Mouse (Mus musculus): ENCODE measurements around the gene Odf3b. TPM values are rescaled to one million over a fixed set of nuclear protein-coding genes. Genes with fewer than 3 reads are reported as not detected.

Gene Odf3b
- total and polyA plus RNA-seq, 3 experiments = not detected

DNA sequence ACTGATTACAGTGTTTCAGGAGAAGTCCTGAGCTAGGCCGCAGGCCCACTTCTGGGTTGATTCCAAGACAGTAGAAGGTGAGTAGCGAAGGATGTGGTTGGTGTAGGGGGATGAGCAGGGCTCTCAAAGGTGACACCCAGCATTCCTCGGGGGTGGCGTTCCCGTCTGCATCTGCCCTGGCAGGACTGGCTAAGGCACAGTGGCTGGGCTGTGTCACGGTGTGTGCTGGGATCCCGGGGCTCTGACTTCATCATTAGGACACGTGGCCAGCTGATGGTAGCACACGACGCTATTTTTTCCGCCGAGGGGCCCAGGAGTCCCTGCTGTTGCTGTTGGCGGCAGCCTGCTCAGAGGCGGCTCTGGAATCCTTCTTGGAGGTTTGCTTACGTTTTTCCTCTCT, 27.8 kb downstream of the Odf3b start:
- H3K4me3 ChIP-seq (replicated peaks in 1 of 3; ENCODE audit: low read depth in 2 of 3, low read length in 2 of 3, poor library complexity in 1 of 3) = no peak overlapping the region
- no peak for DNase-seq (ENCODE audit: extremely low read depth)
- H3K9ac ChIP-seq (ENCODE audit: insufficient read depth, low read depth) = no peak overlapping the region
- peaks cover 10 to 12% of the 10 kb centered on the region in 2 experiments for H3K4me1 ChIP-seq (ENCODE audit: control insufficient read depth in 1 of 2, insufficient read depth in 2 of 2)
- dilution Hi-C loops (cut with MboI; ENCODE audit: extremely low pct_ligation_motif_present, extremely low pct_unique_long_range_greater_than_20kb, low sequenced_read_pairs) (no loop called here), in situ Hi-C loops (cut with MboI; ENCODE audit: low pct_ligation_motif_present, low pct_unique_long_range_greater_than_20kb, low sequenced_read_pairs) (loop anchor here (25.0 kb wide), 1 partner anchor 239 kb away; the partner anchor contains the start of gene Tubgcp6)
- H3K36me3 ChIP-seq (replicated peaks in 1 of 2; ENCODE audit: control insufficient read depth in 1 of 2, insufficient read depth in 1 of 2, low read length in 1 of 2) = peaks cover 32 to 56% of the 10 kb centered on the region in 2 experiments
- no peak overlapping the region for H3K27ac ChIP-seq (ENCODE audit: insufficient read depth, low read depth)
- H3K79me2 ChIP-seq (replicated peaks; ENCODE audit: control insufficient read depth, extremely low read depth, insufficient read depth, poor library complexity, severe bottlenecking) = peaks cover 14% of the 10 kb centered on the region
- H3K9me3 ChIP-seq (replicated peaks; ENCODE audit: low read length) = no peaks in the 10 kb centered on the region
- TF ChIP-seq KAT2A (IDR thresholded peaks at IDR 0.05; ENCODE audit: insufficient replicate concordance, low read length) = no peak
- no peak for TF ChIP-seq GABPA (IDR thresholded peaks at IDR 0.05; ENCODE audit: insufficient replicate concordance, low read depth, low read length)
- TF ChIP-seq MEF2A (IDR thresholded peaks at IDR 0.05; ENCODE audit: borderline replicate concordance, low read depth, low read length) = no peak
- no peak for TF ChIP-seq IRF4 (IDR thresholded peaks at IDR 0.05; ENCODE audit: low read depth, low read length)
- TF ChIP-seq ETS1 (conservative IDR thresholded peaks at IDR 0.05; ENCODE audit: low read depth, low read length) = no peak
- no peak for TF ChIP-seq MAFK (IDR thresholded peaks at IDR 0.05; ENCODE audit: insufficient replicate concordance, low read length)
- no peak for TF ChIP-seq HCFC1 (IDR thresholded peaks at IDR 0.05; ENCODE audit: low read depth, low read length)
- no peak for TF ChIP-seq NELFE (IDR thresholded peaks at IDR 0.05; ENCODE audit: low read depth, low read length)
- H3K4me2 ChIP-seq (ENCODE audit: insufficient read depth, low read depth, poor library complexity, severe bottlenecking) = no peak overlapping the region
- no peaks in the 10 kb centered on the region for H3K27me3 ChIP-seq (replicated peaks)

GRCm38 (mm10) chr15:89350447-89350846, 28.6 kb downstream of the Odf3b start:
- Histone ChIP-seq H3K36me3 (replicated peaks in 1 of 2; ENCODE audit: control insufficient read depth in 1 of 2, insufficient read depth in 1 of 2, low read length in 1 of 2) (peaks cover 32 to 56% of the 10 kb centered on the region in 2 experiments), H3K79me2 (replicated peaks; ENCODE audit: control insufficient read depth, extremely low read depth, insufficient read depth, poor library complexity, severe bottlenecking) (peaks cover 8% of the 10 kb centered on the region), H3K27ac (ENCODE audit: insufficient read depth, low read depth) (no peak overlapping the region), H3K27me3 (replicated peaks) (no peaks in the 10 kb centered on the region), H3K4me2 (ENCODE audit: insufficient read depth, low read depth, poor library complexity, severe bottlenecking) (no peak overlapping the region), H3K9me3 (replicated peaks; ENCODE audit: low read length) (no peaks in the 10 kb centered on the region), H3K4me3 (replicated peaks in 1 of 3; ENCODE audit: low read depth in 2 of 3, low read length in 2 of 3, poor library complexity in 1 of 3) (no peak overlapping the region), H3K9ac (ENCODE audit: insufficient read depth, low read depth) (no peak overlapping the region), H3K4me1 (ENCODE audit: control insufficient read depth in 1 of 2, insufficient read depth in 2 of 2) (peaks cover 10 to 12% of the 10 kb centered on the region in 2 experiments)
- TF ChIP-seq NELFE (IDR thresholded peaks at IDR 0.05; ENCODE audit: low read depth, low read length) (no peak), JUN (IDR thresholded peaks at IDR 0.05; ENCODE audit: insufficient read depth, low read depth, low read length) (no peak), CHD1 (IDR thresholded peaks at IDR 0.05; ENCODE audit: low read depth, low read length) (no peak), ELF1 (IDR thresholded peaks at IDR 0.05; ENCODE audit: low read depth, low read length) (no peak), TBP (conservative IDR thresholded peaks at IDR 0.05; ENCODE audit: low read depth, low read length) (no peak), PAX5 (IDR thresholded peaks at IDR 0.05; ENCODE audit: low read length) (no peak), SIN3A (IDR thresholded peaks at IDR 0.05; ENCODE audit: low read length) (no peak), MXI1 (IDR thresholded peaks at IDR 0.05; ENCODE audit: low read depth, low read length) (no peak), ETS1 (conservative IDR thresholded peaks at IDR 0.05; ENCODE audit: low read depth, low read length) (no peak), GABPA (IDR thresholded peaks at IDR 0.05; ENCODE audit: insufficient replicate concordance, low read depth, low read length) (no peak), KAT2A (IDR thresholded peaks at IDR 0.05; ENCODE audit: insufficient replicate concordance, low read length) (no peak), USF1 (IDR thresholded peaks at IDR 0.05; ENCODE audit: low read depth, low read length) (no peak), ZNF384 (IDR thresholded peaks at IDR 0.05; ENCODE audit: low read depth, low read length) (no peak), MEF2A (IDR thresholded peaks at IDR 0.05; ENCODE audit: borderline replicate concordance, low read depth, low read length) (no peak), SMC3 (IDR thresholded peaks at IDR 0.05; ENCODE audit: low read depth, low read length) (no peak), IRF4 (IDR thresholded peaks at IDR 0.05; ENCODE audit: low read depth, low read length) (no peak)
- in situ Hi-C loops (cut with MboI; ENCODE audit: low pct_ligation_motif_present, low pct_unique_long_range_greater_than_20kb, low sequenced_read_pairs) (loop anchor here (25.0 kb wide), 1 partner anchor 238 kb away; the partner anchor contains the start of gene Tubgcp6), dilution Hi-C loops (cut with MboI; ENCODE audit: extremely low pct_ligation_motif_present, extremely low pct_unique_long_range_greater_than_20kb, low sequenced_read_pairs) (no loop called here)
- no peak for DNase-seq (ENCODE audit: extremely low read depth)

Measured in CH12.LX (cell line).